Comparison of ENCODE assay signal across 25 mouse cellular contexts in genomic region chr19:4795929-4796328, GRCm38 (mm10). TPM values are rescaled to one million over a fixed set of nuclear protein-coding genes. Genes with fewer than 3 reads are reported as not detected.
A peak's percentile ranks its signal among the peaks of the same experiment; 100 is the strongest.
DNase-seq lines count a peak whose midpoint lies in the region; ATAC-seq and TF ChIP-seq lines count a peak whose summit lies in the region.
"Had no signal": no experiment of that assay in that cellular context is flagged by ENCODE, and none has a peak within 500 bp of the region (broad histone marks: within the 10 kb centered on the region; RNA-seq: fewer than 3 reads in every experiment).

No protein-coding gene starts in this region.

- no peak for DNase-seq in liver
- DNase-seq in MEL (ENCODE audit: low read depth, low spot score) = peak; percentile 49
- no peak for DNase-seq in urinary bladder, postnatal 14 days (ENCODE audit: low spot score)
- no peak for DNase-seq in midbrain, postnatal 0 days (ENCODE audit: low spot score)
- no peak for DNase-seq in limb, embryonic 10.5 days (ENCODE audit: low spot score)
- DNase-seq: adrenal gland, adult 2 months; adrenal gland, postnatal 10 days; adrenal gland, postnatal 25 days; cerebellum, adult 11 months; cerebellum, adult 18-20 months; cerebellum, adult 8-10 months; cerebellum, adult 9-11 months; cerebellum, postnatal 14 days; cerebellum, postnatal 36 days; embryo, embryonic 11 days had no signal

- H3K4me2 ChIP-seq in liver, embryonic 12.5 days = no peak overlapping the region
- H3K4me2 ChIP-seq in liver, embryonic 15.5 days = no peak overlapping the region
- H3K4me2 ChIP-seq in midbrain, postnatal 0 days (ENCODE audit: low read depth, low read length, poor library complexity, severe bottlenecking) = no peak overlapping the region
- H3K4me2 ChIP-seq: embryonic facial prominence, embryonic 13.5 days; embryonic facial prominence, embryonic 15.5 days; forebrain, embryonic 12.5 days had no signal

- no peak for TF ChIP-seq CTCF in MEL (IDR thresholded peaks at IDR 0.05 in 2 of 3, conservative IDR thresholded peaks at IDR 0.05 in 1 of 3; ENCODE audit: control insufficient read depth in 1 of 3, insufficient read depth in 1 of 3, low read depth in 2 of 3, low read length in 3 of 3, poor library complexity in 1 of 3, severe bottlenecking in 1 of 3)
- no peak for TF ChIP-seq CTCF in midbrain, postnatal 0 days (IDR thresholded peaks at IDR 0.05)

- TF ChIP-seq EP300 in MEL (IDR thresholded peaks at IDR 0.05; ENCODE audit: low read depth in 1 of 2, low read length in 2 of 2) = peak; percentile 59 to 65; a peak in 2 of 4 replicates

- peak overlapping the region; percentile 58 for H3K27ac ChIP-seq in liver, embryonic 12.5 days
- peak overlapping the region; percentile 74 for H3K27ac ChIP-seq in MEL (ENCODE audit: control insufficient read depth, low read depth, low read length)
- peak overlapping the region; percentile 7 for H3K27ac ChIP-seq in liver, embryonic 15.5 days (replicated peaks)
- H3K27ac ChIP-seq in midbrain, postnatal 0 days (ENCODE audit: low read depth, low read length) = no peak overlapping the region
- H3K27ac ChIP-seq in limb, embryonic 10.5 days = no peak overlapping the region
- H3K27ac ChIP-seq: embryonic facial prominence, embryonic 13.5 days; embryonic facial prominence, embryonic 15.5 days; forebrain, embryonic 10.5 days; forebrain, embryonic 12.5 days had no signal

- H3K4me3 ChIP-seq in liver, embryonic 12.5 days = no peak overlapping the region
- H3K4me3 ChIP-seq in MEL (ENCODE audit: control insufficient read depth in 1 of 2, insufficient read depth in 1 of 2, low read depth in 2 of 2, low read length in 2 of 2) = no peak overlapping the region
- no peak overlapping the region for H3K4me3 ChIP-seq in liver, embryonic 15.5 days (replicated peaks)
- H3K4me3 ChIP-seq in midbrain, postnatal 0 days (ENCODE audit: low read depth, low read length) = no peak overlapping the region
- H3K4me3 ChIP-seq in limb, embryonic 10.5 days = no peak overlapping the region
- H3K4me3 ChIP-seq: embryonic facial prominence, embryonic 13.5 days; embryonic facial prominence, embryonic 15.5 days; erythroblast, embryonic 14.5 days; forebrain, embryonic 10.5 days; forebrain, embryonic 12.5 days had no signal

- H3K79me2 ChIP-seq in MEL (ENCODE audit: control insufficient read depth, insufficient read depth, low read length, poor library complexity) = peaks cover 68% of the 10 kb centered on the region

- no peaks in the 10 kb centered on the region for H3K9me3 ChIP-seq in liver, embryonic 12.5 days (replicated peaks)
- H3K9me3 ChIP-seq in MEL (replicated peaks; ENCODE audit: insufficient read depth, low read length) = no peaks in the 10 kb centered on the region
- no peaks in the 10 kb centered on the region for H3K9me3 ChIP-seq in liver, embryonic 15.5 days (replicated peaks)
- no peaks in the 10 kb centered on the region for H3K9me3 ChIP-seq in midbrain, postnatal 0 days (ENCODE audit: low read length)
- H3K9me3 ChIP-seq in limb, embryonic 10.5 days (replicated peaks) = no peaks in the 10 kb centered on the region
- H3K9me3 ChIP-seq: embryonic facial prominence, embryonic 13.5 days; embryonic facial prominence, embryonic 15.5 days; forebrain, embryonic 10.5 days; forebrain, embryonic 12.5 days; G1E had no signal

- no peak overlapping the region for H3K9ac ChIP-seq in liver, embryonic 12.5 days
- no peak overlapping the region; the same call in 1 of the 2 replicates for H3K9ac ChIP-seq in MEL (ENCODE audit: control insufficient read depth, low read depth, low read length, poor library complexity, severe bottlenecking)
- H3K9ac ChIP-seq in liver, embryonic 15.5 days = no peak overlapping the region
- no peak overlapping the region for H3K9ac ChIP-seq in midbrain, postnatal 0 days (replicated peaks; ENCODE audit: low read length, poor library complexity, severe bottlenecking)
- H3K9ac ChIP-seq: embryonic facial prominence, embryonic 13.5 days; embryonic facial prominence, embryonic 15.5 days; forebrain, embryonic 12.5 days had no signal

- no peak for TF ChIP-seq RAD21 in MEL (IDR thresholded peaks at IDR 0.05; ENCODE audit: low read depth, low read length)

- peaks cover 68% of the 10 kb centered on the region for H3K36me3 ChIP-seq in liver, embryonic 12.5 days
- H3K36me3 ChIP-seq in MEL (ENCODE audit: control insufficient read depth in 1 of 2, insufficient read depth in 2 of 2, low read length in 2 of 2) = peaks cover 31 to 59% of the 10 kb centered on the region in 2 experiments
- H3K36me3 ChIP-seq in liver, embryonic 15.5 days (replicated peaks) = peaks cover 62% of the 10 kb centered on the region
- peaks cover 10% of the 10 kb centered on the region for H3K36me3 ChIP-seq in midbrain, postnatal 0 days (ENCODE audit: insufficient read depth, low read length)
- H3K36me3 ChIP-seq in limb, embryonic 10.5 days = peaks cover 67% of the 10 kb centered on the region

- H3K4me1 ChIP-seq in liver, embryonic 12.5 days = peaks cover 60% of the 10 kb centered on the region
- peaks cover 22 to 39% of the 10 kb centered on the region in 2 experiments for H3K4me1 ChIP-seq in MEL (ENCODE audit: control insufficient read depth in 1 of 2, insufficient read depth in 2 of 2, low read length in 2 of 2)
- H3K4me1 ChIP-seq in liver, embryonic 15.5 days (replicated peaks) = peaks cover 52% of the 10 kb centered on the region
- peaks cover 4% of the 10 kb centered on the region; the same call in 1 of the 2 replicates for H3K4me1 ChIP-seq in midbrain, postnatal 0 days (ENCODE audit: insufficient read depth, low read length)
- H3K4me1 ChIP-seq in limb, embryonic 10.5 days = peaks cover 24% of the 10 kb centered on the region

- 56% methylated on average over 1 of the region's 1 CpGs for WGBS in liver, embryonic 12.5 days (ENCODE audit: insufficient replicate concordance)
- WGBS in liver, embryonic 15.5 days (ENCODE audit: insufficient replicate concordance) = 75% methylated on average over 1 of the region's 1 CpGs
- 93% methylated on average over 1 of the region's 1 CpGs for WGBS in midbrain, postnatal 0 days
- 75% methylated on average over 1 of the region's 1 CpGs for WGBS in limb, embryonic 10.5 days

- no peak for ATAC-seq in liver, embryonic 12.5 days
- ATAC-seq in liver, embryonic 15.5 days (ENCODE audit: insufficient read depth) = no peak
- ATAC-seq in midbrain, postnatal 0 days (ENCODE audit: low FRiP score) = no peak
- ATAC-seq: forebrain, embryonic 14.5 days; forebrain, embryonic 16.5 days had no signal

- H3K27me3 ChIP-seq in liver, embryonic 12.5 days (replicated peaks) = no peaks in the 10 kb centered on the region
- H3K27me3 ChIP-seq in MEL (ENCODE audit: control insufficient read depth in 1 of 2, insufficient read depth in 2 of 2, low read length in 2 of 2) = no peaks in the 10 kb centered on the region
- H3K27me3 ChIP-seq in liver, embryonic 15.5 days = no peaks in the 10 kb centered on the region
- H3K27me3 ChIP-seq in midbrain, postnatal 0 days (ENCODE audit: insufficient read depth, low read length) = no peaks in the 10 kb centered on the region
- H3K27me3 ChIP-seq in limb, embryonic 10.5 days (ENCODE audit: low read depth, poor library complexity, severe bottlenecking) = no peaks in the 10 kb centered on the region
- H3K27me3 ChIP-seq: embryonic facial prominence, embryonic 13.5 days; embryonic facial prominence, embryonic 15.5 days; forebrain, embryonic 12.5 days had no signal

- no peak for TF ChIP-seq POLR2A in MEL (IDR thresholded peaks at IDR 0.05; ENCODE audit: control insufficient read depth in 1 of 2, insufficient read depth in 1 of 2, low read depth in 1 of 2, low read length in 2 of 2, poor library complexity in 1 of 2)

RNA-seq across cellular contexts. Expression of gene Rbm4, which starts 2.2 kb away (rescaled TPM):
- 30.7 and 32.6 TPM in 2 replicates for polyA plus RNA-seq in liver, embryonic 12.5 days (2016; fragmentation: Nextera tagmentation; extraction: Ambion mirVana)
- 51.6 and 57.1 TPM in 2 replicates for total RNA-seq in MEL (2012; rRNA removed)
- polyA plus RNA-seq in MEL (2012; ENCODE audit: insufficient read depth in 1 of 2, insufficient read length in 2 of 2, low read depth in 1 of 2, low replicate concordance in 2 of 2, missing spikeins in 1 of 2) = 10 to 100 TPM in 1 of 2 experiments, not detected in 1; 31.4 TPM
- polyA plus RNA-seq in liver, embryonic 15.5 days (2015; fragmentation: Nextera tagmentation; extraction: Ambion mirVana) = 25.2 and 29.0 TPM in 2 replicates
- 90.5 and 97.4 TPM in 2 replicates for total RNA-seq in midbrain, postnatal 0 days (2014; rRNA removed)
- polyA plus RNA-seq in midbrain, postnatal 0 days (2015; fragmentation: Nextera tagmentation; extraction: Ambion mirVana) = 39.0 and 40.0 TPM in 2 replicates
- 91.5 and 108 TPM in 2 replicates for polyA plus RNA-seq in limb, embryonic 10.5 days (2016; fragmentation: Nextera tagmentation; extraction: Ambion mirVana)

RNA-seq across cellular contexts. Expression of gene Gm21992, which starts 15.5 kb away (rescaled TPM):
- polyA plus RNA-seq in liver, embryonic 12.5 days (2016; fragmentation: Nextera tagmentation; extraction: Ambion mirVana) = 18.1 and 18.9 TPM in 2 replicates
- 10.6 and 10.8 TPM in 2 replicates for total RNA-seq in MEL (2012; rRNA removed)
- polyA plus RNA-seq in MEL (2012; ENCODE audit: insufficient read depth in 1 of 2, insufficient read length in 2 of 2, low read depth in 1 of 2, low replicate concordance in 2 of 2, missing spikeins in 1 of 2) = 10 to 100 TPM in 1 of 2 experiments, not detected in 1; 21.9 TPM
- polyA plus RNA-seq in liver, embryonic 15.5 days (2015; fragmentation: Nextera tagmentation; extraction: Ambion mirVana) = 11.6 and 12.7 TPM in 2 replicates
- total RNA-seq in midbrain, postnatal 0 days (2014; rRNA removed) = 8.1 and 22.3 TPM in 2 replicates
- 12.6 and 17.9 TPM in 2 replicates for polyA plus RNA-seq in midbrain, postnatal 0 days (2015; fragmentation: Nextera tagmentation; extraction: Ambion mirVana)
- 32.7 and 33.8 TPM in 2 replicates for polyA plus RNA-seq in limb, embryonic 10.5 days (2016; fragmentation: Nextera tagmentation; extraction: Ambion mirVana)

RNA-seq across cellular contexts. Expression of gene Rbm14, which starts 15.5 kb away (rescaled TPM):
- 62.0 and 63.5 TPM in 2 replicates for polyA plus RNA-seq in liver, embryonic 12.5 days (2016; fragmentation: Nextera tagmentation; extraction: Ambion mirVana)
- total RNA-seq in MEL (2012; rRNA removed) = 44.7 and 49.0 TPM in 2 replicates
- polyA plus RNA-seq in MEL (2012; ENCODE audit: insufficient read depth in 1 of 2, insufficient read length in 2 of 2, low read depth in 1 of 2, low replicate concordance in 2 of 2, missing spikeins in 1 of 2) = 10 to 100 TPM in 1 of 2 experiments, not detected in 1; 82.3 TPM
- polyA plus RNA-seq in liver, embryonic 15.5 days (2015; fragmentation: Nextera tagmentation; extraction: Ambion mirVana) = 37.5 and 41.4 TPM in 2 replicates
- 41.5 and 43.8 TPM in 2 replicates for total RNA-seq in midbrain, postnatal 0 days (2014; rRNA removed)
- polyA plus RNA-seq in midbrain, postnatal 0 days (2015; fragmentation: Nextera tagmentation; extraction: Ambion mirVana) = 37.9 and 38.4 TPM in 2 replicates
- polyA plus RNA-seq in limb, embryonic 10.5 days (2016; fragmentation: Nextera tagmentation; extraction: Ambion mirVana) = 134 TPM in 2 replicates

RNA-seq across cellular contexts. Expression of gene Rbm4b, which starts 39.6 kb away (rescaled TPM):
- 22.7 and 24.0 TPM in 2 replicates for polyA plus RNA-seq in liver, embryonic 12.5 days (2016; fragmentation: Nextera tagmentation; extraction: Ambion mirVana)
- total RNA-seq in MEL (2012; rRNA removed) = 7.0 and 7.4 TPM in 2 replicates
- polyA plus RNA-seq in MEL (2012; ENCODE audit: insufficient read depth in 1 of 2, insufficient read length in 2 of 2, low read depth in 1 of 2, low replicate concordance in 2 of 2, missing spikeins in 1 of 2) = 10 to 100 TPM in 1 of 2 experiments, not detected in 1; 11.1 TPM
- polyA plus RNA-seq in liver, embryonic 15.5 days (2015; fragmentation: Nextera tagmentation; extraction: Ambion mirVana) = 15.6 and 18.7 TPM in 2 replicates
- total RNA-seq in midbrain, postnatal 0 days (2014; rRNA removed) = 63.2 and 89.1 TPM in 2 replicates
- polyA plus RNA-seq in midbrain, postnatal 0 days (2015; fragmentation: Nextera tagmentation; extraction: Ambion mirVana) = 88.6 and 89.7 TPM in 2 replicates
- polyA plus RNA-seq in limb, embryonic 10.5 days (2016; fragmentation: Nextera tagmentation; extraction: Ambion mirVana) = 87.3 and 113 TPM in 2 replicates

RNA-seq across cellular contexts. Expression of gene Ccs, which starts 43.2 kb away (rescaled TPM):
- 40.3 and 43.6 TPM in 2 replicates for polyA plus RNA-seq in liver, embryonic 12.5 days (2016; fragmentation: Nextera tagmentation; extraction: Ambion mirVana)
- 43.3 and 48.3 TPM in 2 replicates for total RNA-seq in MEL (2012; rRNA removed)
- 10 to 100 TPM in 1 of 2 experiments, not detected in 1; 56.6 TPM for polyA plus RNA-seq in MEL (2012; ENCODE audit: insufficient read depth in 1 of 2, insufficient read length in 2 of 2, low read depth in 1 of 2, low replicate concordance in 2 of 2, missing spikeins in 1 of 2)
- 52.4 and 61.9 TPM in 2 replicates for polyA plus RNA-seq in liver, embryonic 15.5 days (2015; fragmentation: Nextera tagmentation; extraction: Ambion mirVana)
- 19.9 and 20.0 TPM in 2 replicates for total RNA-seq in midbrain, postnatal 0 days (2014; rRNA removed)
- polyA plus RNA-seq in midbrain, postnatal 0 days (2015; fragmentation: Nextera tagmentation; extraction: Ambion mirVana) = 40.1 and 42.6 TPM in 2 replicates
- polyA plus RNA-seq in limb, embryonic 10.5 days (2016; fragmentation: Nextera tagmentation; extraction: Ambion mirVana) = 48.9 and 55.3 TPM in 2 replicates

Comparison
In these comparisons a context has a peak if more than half of its experiments do, and no peak if none do; other contexts are left out.
1. H3K27ac ChIP-seq: peak in liver, embryonic 12.5 days (single experiment), MEL (single experiment) and liver, embryonic 15.5 days (single experiment); none in midbrain, postnatal 0 days (single experiment) and limb, embryonic 10.5 days (single experiment).